Mouse (Mus musculus): ENCODE data around the gene Fbxw21.

GRCm38 (mm10) chr9:109096251-109096661, 65.6 kb downstream of the Fbxw21 start:
- TF ChIP-seq POLR2A (IDR thresholded peaks at IDR 0.05; ENCODE audit: insufficient read depth, low read length) (no peak), CTCF (IDR thresholded peaks at IDR 0.05; ENCODE audit: low read depth, low read length) (no peak), EP300 (IDR thresholded peaks at IDR 0.05; ENCODE audit: insufficient read depth, low read depth, low read length) (no peak)
